Mouse (Mus musculus) hindbrain, embryonic 14.5 days (tissue): ENCODE results near the gene Cyb5rl. TPM values are rescaled to one million over a fixed set of nuclear protein-coding genes. Genes with fewer than 3 reads are reported as not detected.

ENCODE experiments used
- ATAC-seq: fragments of 200-750 bp; cut with Nextera tagmentation; 2 replicates; pipeline ENCODE4 v1.8.0; 2017; ENCODE audit warnings: moderate number of reproducible peaks, mild to moderate bottlenecking, moderate TSS enrichment, moderate library complexity; ENCODE audit not compliant: low FRiP score
- DNase-seq: peaks from one replicate; pipeline ENCODE4 v3.0.0-alpha.2; 2015; ENCODE audit warnings: low spot score
- H3K27ac ChIP-seq: fragments of 300-500 bp; sonication (generic); 2 replicates; pipeline ENCODE4 v1.5.1; 2014; ENCODE audit warnings: mild to moderate bottlenecking, moderate library complexity
- H3K27me3 ChIP-seq: fragments of 300-500 bp; sonication (generic); 2 replicates; pipeline ENCODE4 v1.6.1; 2014; ENCODE audit warnings: mild to moderate bottlenecking, low read length, mixed read lengths; ENCODE audit not compliant: control insufficient read depth, insufficient read depth
- H3K36me3 ChIP-seq: fragments of 300-500 bp; sonication (generic); replicated peaks from 2 replicates; pipeline ENCODE4 v1.6.1; 2014; ENCODE audit not compliant: control insufficient read depth, insufficient read depth
- H3K4me1 ChIP-seq: fragments of 300-500 bp; sonication (generic); replicated peaks from 2 replicates; pipeline ENCODE4 v1.6.1; 2014; ENCODE audit warnings: antibody characterized with exemption, low read length, mixed read lengths; ENCODE audit not compliant: control insufficient read depth, insufficient read depth
- H3K4me2 ChIP-seq: fragments of 300-500 bp; sonication (generic); replicated peaks from 2 replicates; pipeline ENCODE4 v1.6.1; 2014; ENCODE audit warnings: mild to moderate bottlenecking, moderate library complexity
- H3K4me3 ChIP-seq: fragments of 300-500 bp; sonication (generic); replicated peaks from 2 replicates; pipeline ENCODE4 v1.5.1; 2014; ENCODE audit warnings: mild to moderate bottlenecking, low read length
- H3K9ac ChIP-seq: fragments of 300-500 bp; sonication (generic); 2 replicates; pipeline ENCODE4 v1.6.1; 2014
- H3K9me3 ChIP-seq: fragments of 300-500 bp; sonication (generic); 2 replicates; pipeline ENCODE4 v1.6.1; 2016; ENCODE audit warnings: low read length; ENCODE audit not compliant: control insufficient read depth
- WGBS: fragments of 180-500 bp; shearing (Covaris S2); extraction: QIAGEN DNeasy Blood & Tissue Kit; methylation state at CpG from one replicate; pipeline ENCODE4 v1.1.7; 2014; 5-methylcytosine and 5-hydroxymethylcytosine counted together
- polyA plus RNA-seq: library from polyadenylated mRNA; unstranded; fragments of >200 nt; fragmentation: Nextera tagmentation; extraction: Ambion mirVana; gene quantifications from 2 replicates; pipeline ENCODE4 v1.2.1, GENCODE M21; 2014

Cyb5rl gene
- polyA plus RNA-seq, 1 experiment from 2014 or later = 4.8 TPM

- no peak overlapping the region for H3K4me2 ChIP-seq
- no peak overlapping the region for H3K9ac ChIP-seq
- peaks cover 87% of the 10 kb centered on the region for H3K36me3 ChIP-seq
- no peaks in the 10 kb centered on the region for H3K27me3 ChIP-seq
- H3K27ac ChIP-seq = no peak overlapping the region
- H3K4me1 ChIP-seq = peaks cover 6% of the 10 kb centered on the region; the same call in 1 of the 2 replicates
- WGBS = 93% methylated on average over 4 of the region's 4 CpGs
- DNase-seq (no peak), ATAC-seq (no peak)
- H3K4me3 ChIP-seq = no peak overlapping the region
- no peaks in the 10 kb centered on the region for H3K9me3 ChIP-seq
Observed at GRCm38 (mm10) chr4:107035689-107036088, 31.1 kb upstream of the Cyb5rl start.

- Histone ChIP-seq H3K27ac (no peak overlapping the region), H3K4me1 (peaks cover 6% of the 10 kb centered on the region; the same call in 1 of the 2 replicates), H3K36me3 (peaks cover 87% of the 10 kb centered on the region), H3K4me2 (no peak overlapping the region), H3K4me3 (no peak overlapping the region), H3K9me3 (no peaks in the 10 kb centered on the region), H3K27me3 (no peaks in the 10 kb centered on the region), H3K9ac (no peak overlapping the region)
- no peak for DNase-seq
- ATAC-seq = no peak
- 94% methylated on average over 2 of the region's 2 CpGs for WGBS
Observed at GRCm38 (mm10) chr4:107036985-107037384, 29.8 kb upstream of the Cyb5rl start.

- 87% methylated on average over 4 of the region's 4 CpGs for WGBS
- Histone ChIP-seq H3K4me2 (no peak overlapping the region), H3K9ac (no peak overlapping the region), H3K27ac (no peak overlapping the region), H3K4me1 (peaks cover 6% of the 10 kb centered on the region; the same call in 1 of the 2 replicates), H3K27me3 (no peaks in the 10 kb centered on the region), H3K36me3 (peaks cover 86% of the 10 kb centered on the region), H3K4me3 (no peak overlapping the region), H3K9me3 (no peaks in the 10 kb centered on the region)
- DNase-seq (no peak), ATAC-seq (no peak)
Observed at GRCm38 (mm10) chr4:107038303-107038702, 28.5 kb upstream of the Cyb5rl start.

- Histone ChIP-seq H3K27ac (peak overlapping the region; percentile 58), H3K27me3 (no peaks in the 10 kb centered on the region), H3K4me1 (peaks cover 6% of the 10 kb centered on the region; the same call in 1 of the 2 replicates), H3K4me2 (no peak overlapping the region), H3K9me3 (no peaks in the 10 kb centered on the region), H3K4me3 (no peak overlapping the region), H3K9ac (0 out of 2 replicates have a peak overlapping the region, but pooled peaks have one; percentile 9), H3K36me3 (peaks cover 86% of the 10 kb centered on the region)
- ATAC-seq = peak; percentile 32; the same call in 1 of the 2 replicates
- 36% methylated on average over 8 of the region's 8 CpGs for WGBS
- DNase-seq = no peak
Observed at GRCm38 (mm10) chr4:107039270-107039669, 27.5 kb upstream of the Cyb5rl start.

GRCm38 (mm10) chr4:107042304-107042703 is 24.5 kb upstream of the Cyb5rl start:
- 96% methylated on average over 6 of the region's 6 CpGs for WGBS
- H3K27ac ChIP-seq = no peak overlapping the region

GRCm38 (mm10) chr4:107045188-107045587 is 21.6 kb upstream of the Cyb5rl start:
- H3K4me2 ChIP-seq = no peak overlapping the region

More at GRCm38 (mm10) chr4:107042304-107042703, 24.5 kb upstream of the Cyb5rl start:
- H3K9me3 ChIP-seq = no peaks in the 10 kb centered on the region
- no peak for ATAC-seq
- peaks cover 96% of the 10 kb centered on the region for H3K36me3 ChIP-seq
- no peaks in the 10 kb centered on the region for H3K27me3 ChIP-seq
- H3K9ac ChIP-seq = no peak overlapping the region
- no peak for DNase-seq
- no peak overlapping the region for H3K4me2 ChIP-seq
- H3K4me3 ChIP-seq = no peak overlapping the region
- peaks cover 6% of the 10 kb centered on the region; the same call in 1 of the 2 replicates for H3K4me1 ChIP-seq

GRCm38 (mm10) chr4:107047806-107048205 is 19.0 kb upstream of the Cyb5rl start:
- DNase-seq (no peak), ATAC-seq (no peak)
- H3K4me3 ChIP-seq = no peak overlapping the region
- no peak overlapping the region for H3K9ac ChIP-seq
- no peaks in the 10 kb centered on the region for H3K4me1 ChIP-seq
- H3K4me2 ChIP-seq = no peak overlapping the region
- H3K27ac ChIP-seq = no peak overlapping the region
- WGBS = 91% methylated on average over 5 of the region's 5 CpGs
- H3K9me3 ChIP-seq = no peaks in the 10 kb centered on the region
- no peaks in the 10 kb centered on the region for H3K27me3 ChIP-seq
- peaks cover 65% of the 10 kb centered on the region for H3K36me3 ChIP-seq

More at GRCm38 (mm10) chr4:107045188-107045587, 21.6 kb upstream of the Cyb5rl start:
- Histone ChIP-seq H3K4me1 (no peaks in the 10 kb centered on the region), H3K9me3 (no peaks in the 10 kb centered on the region), H3K36me3 (peaks cover 91% of the 10 kb centered on the region), H3K9ac (no peak overlapping the region), H3K27me3 (no peaks in the 10 kb centered on the region), H3K4me3 (no peak overlapping the region), H3K27ac (no peak overlapping the region)
- DNase-seq (no peak), ATAC-seq (no peak)
- WGBS = 97% methylated on average over 13 of the region's 13 CpGs

- 77% methylated on average over 11 of the region's 11 CpGs for WGBS
- ATAC-seq (no peak), DNase-seq (no peak)
- H3K4me1 ChIP-seq = no peaks in the 10 kb centered on the region
- H3K27me3 ChIP-seq = no peaks in the 10 kb centered on the region
- no peaks in the 10 kb centered on the region for H3K9me3 ChIP-seq
- peaks cover 59% of the 10 kb centered on the region for H3K36me3 ChIP-seq
- no peak overlapping the region for H3K4me3 ChIP-seq
- no peak overlapping the region for H3K9ac ChIP-seq
- no peak overlapping the region for H3K4me2 ChIP-seq
- no peak overlapping the region for H3K27ac ChIP-seq
Observed at GRCm38 (mm10) chr4:107048568-107049162, 18.1 kb upstream of the Cyb5rl start.

GRCm38 (mm10) chr4:107051889-107052288 is 14.9 kb upstream of the Cyb5rl start:
- no peaks in the 10 kb centered on the region for H3K4me1 ChIP-seq
- H3K9me3 ChIP-seq = no peaks in the 10 kb centered on the region
- WGBS = 62% methylated on average over 4 of the region's 4 CpGs
- H3K4me3 ChIP-seq = no peak overlapping the region
- H3K27ac ChIP-seq = no peak overlapping the region
- ATAC-seq (no peak), DNase-seq (no peak)
- H3K27me3 ChIP-seq = no peaks in the 10 kb centered on the region
- H3K4me2 ChIP-seq = no peak overlapping the region
- H3K36me3 ChIP-seq = peaks cover 32% of the 10 kb centered on the region
- H3K9ac ChIP-seq = no peak overlapping the region
